Mouse (Mus musculus): ENCODE data around the gene Gm28308.

Gene Gm28308

GRCm38 (mm10) chr6:52165441-52166370 lies 47.4 kb downstream of the Gm28308 start:
- DNase-seq: peak; percentile 62

- DNase-seq: peak; percentile 82
Observed at GRCm38 (mm10) chr6:52164626-52165440, 48.3 kb downstream of the Gm28308 start, which contains the start of gene Hoxa2. Gene Hoxa2, minus strand, starts transcription at chr6:52164831.

GRCm38 (mm10) chr6:52164051-52164625 lies 49.0 kb downstream of the Gm28308 start:
- DNase-seq: peak; percentile 83

- DNase-seq: peak; percentile 79
Observed at GRCm38 (mm10) chr6:52163366-52164031, 49.6 kb downstream of the Gm28308 start.

GRCm38 (mm10) chr6:52162611-52163365 lies 50.4 kb downstream of the Gm28308 start:
- DNase-seq: peak; percentile 44

- no peak for DNase-seq
Observed at GRCm38 (mm10) chr6:52162093-52162380, 51.1 kb downstream of the Gm28308 start.

GRCm38 (mm10) chr6:52161336-52162092 lies 51.6 kb downstream of the Gm28308 start:
- peak; percentile 39 for DNase-seq

GRCm38 (mm10) chr6:52160511-52161335 lies 52.4 kb downstream of the Gm28308 start:
- DNase-seq: peak; percentile 81

- peak; percentile 52 for DNase-seq
Observed at GRCm38 (mm10) chr6:52159979-52160378, 53.2 kb downstream of the Gm28308 start.

GRCm38 (mm10) chr6:52159164-52159761 lies 53.9 kb downstream of the Gm28308 start:
- peak; percentile 52 for DNase-seq

- peak; percentile 94 for DNase-seq
Observed at GRCm38 (mm10) chr6:52158276-52159051, 54.7 kb downstream of the Gm28308 start, which contains the start of gene Hoxa1. Gene Hoxa1, minus strand, starts transcription at chr6:52158317.

- DNase-seq: peak; percentile 27
Observed at GRCm38 (mm10) chr6:52157466-52158275, 55.5 kb downstream of the Gm28308 start.

GRCm38 (mm10) chr6:52156551-52157200 lies 56.5 kb downstream of the Gm28308 start:
- no peak for DNase-seq

GRCm38 (mm10) chr6:52155471-52155870 lies 57.7 kb downstream of the Gm28308 start:
- no peak for DNase-seq

- no peak for DNase-seq
Observed at GRCm38 (mm10) chr6:52154044-52154443, 59.1 kb downstream of the Gm28308 start.

GRCm38 (mm10) chr6:52153270-52153669 lies 59.9 kb downstream of the Gm28308 start:
- DNase-seq: peak; percentile 61

All from embryo, embryonic 11 days (tissue).